Mouse (Mus musculus): Measurements from ENCODE around the gene Vps33b.

DNA sequence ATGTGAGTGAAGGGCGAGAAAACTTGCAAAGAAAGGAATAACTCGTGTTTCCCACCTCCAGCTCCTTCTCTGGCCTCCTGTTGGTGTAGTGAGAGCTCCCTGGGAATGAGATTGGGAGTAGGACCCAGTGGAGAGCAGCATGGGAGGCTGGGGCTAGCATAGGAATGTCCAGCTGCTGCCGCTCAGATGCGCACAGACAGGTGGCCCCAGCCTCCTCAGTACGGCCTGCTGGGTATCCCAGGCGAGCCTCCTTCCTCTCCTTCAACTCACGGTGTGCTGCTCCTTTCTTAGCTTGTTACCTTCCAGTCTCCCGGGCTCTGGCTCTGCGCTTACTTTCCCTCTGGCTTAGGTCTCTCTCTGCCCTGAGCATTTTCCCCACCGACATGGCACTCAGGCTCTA lies 10.6 kb downstream of the Vps33b start:
- TF ChIP-seq CTCF (IDR thresholded peaks at IDR 0.05; ENCODE audit: control insufficient read depth, insufficient read depth, insufficient read length), result no peak
- no peak for TF ChIP-seq MYOD1 (IDR thresholded peaks at IDR 0.05; ENCODE audit: control insufficient read depth, insufficient read length, low read depth)
